Mouse (Mus musculus) erythroblast, embryonic 14.5 days (primary cell): Measurements from ENCODE around the gene Rnf138rt1.

ENCODE experiments used
- GATA1 ChIP-seq: IDR thresholded peaks from 2 replicates; pipeline ENCODE4 v1.6.1; 2012; ENCODE audit warnings: low read length, inconsistent platforms, mixed read lengths
- TAL1 ChIP-seq: IDR thresholded peaks from 3 replicates; pipeline ENCODE4 v1.6.1; 2012; ENCODE audit warnings: low read length, inconsistent platforms, mixed read lengths

DNA sequence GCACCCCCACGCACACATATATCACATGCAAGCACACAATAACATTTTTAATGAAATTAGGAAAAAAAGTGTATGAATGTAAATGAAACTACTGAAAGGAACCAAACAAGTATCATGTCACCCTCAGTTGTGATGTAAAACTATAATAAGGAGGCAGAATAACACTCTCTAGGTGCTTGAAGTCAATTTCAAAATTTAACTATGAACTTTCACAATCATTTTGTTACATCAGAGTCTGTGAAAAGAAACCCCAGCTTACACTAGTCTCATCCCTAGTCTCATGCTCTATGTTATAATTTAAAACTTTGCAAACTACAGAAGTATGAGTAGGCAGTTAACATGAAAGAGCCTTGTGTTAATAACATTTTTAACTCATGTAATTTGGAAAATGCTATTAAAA, 27.0 kb downstream of the Rnf138rt1 start:
- TF ChIP-seq GATA1 = no peak
- TF ChIP-seq TAL1 = no peak
